Mouse (Mus musculus): ENCODE results near the gene Ing1. TPM values are rescaled to one million over a fixed set of nuclear protein-coding genes. Genes with fewer than 3 reads are reported as not detected.

Ing1 gene
- polyA plus RNA-seq, 1 experiment = 45.5 TPM

GRCm38 (mm10) chr8:11518056-11518396, 37.3 kb upstream of the Ing1 start:
- Histone ChIP-seq H3K27ac (ENCODE audit: insufficient read depth, low read length) (no peak overlapping the region), H3K4me3 (ENCODE audit: insufficient read depth, low read length) (no peak overlapping the region), H3K4me1 (ENCODE audit: control insufficient read depth, insufficient read depth, low read length) (no peaks in the 10 kb centered on the region)
- TF ChIP-seq CTCF (IDR thresholded peaks at IDR 0.05; ENCODE audit: extremely low read depth, insufficient read depth, low read length) (no peak), POLR2A (IDR thresholded peaks at IDR 0.05; ENCODE audit: extremely low read depth, insufficient read depth, low read length) (no peak)

DNA sequence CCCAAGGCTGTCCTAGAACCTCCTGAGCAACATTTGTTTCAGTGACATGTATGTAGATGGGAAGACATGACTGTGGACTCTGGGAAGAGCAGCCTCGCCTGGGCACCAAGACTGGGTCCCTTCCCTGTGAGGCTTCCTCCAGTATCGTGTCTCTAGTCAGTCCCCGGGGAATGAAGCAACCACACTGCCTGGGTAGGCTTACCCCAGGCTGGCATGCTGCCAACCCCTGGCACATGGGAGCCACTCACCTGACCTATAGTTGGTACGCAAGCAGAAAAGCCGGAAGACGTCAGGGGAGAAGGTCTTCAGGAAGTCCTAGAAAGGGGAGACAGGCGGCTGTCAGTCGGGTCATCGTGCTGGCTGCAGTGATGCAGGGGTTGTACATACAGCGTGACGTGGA, 36.7 kb upstream of the Ing1 start:
- Histone ChIP-seq H3K27ac (ENCODE audit: insufficient read depth, low read length) (no peak overlapping the region), H3K4me1 (ENCODE audit: control insufficient read depth, insufficient read depth, low read length) (no peaks in the 10 kb centered on the region), H3K4me3 (ENCODE audit: insufficient read depth, low read length) (no peak overlapping the region)
- TF ChIP-seq CTCF (IDR thresholded peaks at IDR 0.05; ENCODE audit: extremely low read depth, insufficient read depth, low read length) = no peak
- TF ChIP-seq POLR2A (IDR thresholded peaks at IDR 0.05; ENCODE audit: extremely low read depth, insufficient read depth, low read length) = no peak

DNA sequence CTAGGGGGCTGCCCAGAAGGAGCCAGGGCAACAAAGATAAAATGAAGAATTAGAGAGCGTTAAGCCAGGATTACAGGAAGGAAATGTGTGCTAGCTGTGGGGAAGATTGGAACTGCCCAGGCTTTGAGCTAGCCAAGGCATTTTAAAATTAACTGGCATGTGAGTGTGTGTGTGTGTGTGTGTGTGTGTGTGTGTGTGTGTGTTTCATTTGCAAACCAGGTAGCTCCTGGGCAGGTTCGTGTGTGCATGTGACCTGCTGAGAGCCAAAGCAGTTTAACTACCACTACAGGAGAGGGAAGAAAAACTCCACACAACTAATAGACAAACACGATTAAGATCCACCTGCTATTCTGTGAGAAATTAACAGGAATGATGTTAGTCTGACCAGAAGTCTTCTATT, 32.0 kb upstream of the Ing1 start:
- no peak overlapping the region for H3K27ac ChIP-seq (ENCODE audit: insufficient read depth, low read length)
- no peak overlapping the region for H3K4me3 ChIP-seq (ENCODE audit: insufficient read depth, low read length)
- no peaks in the 10 kb centered on the region for H3K4me1 ChIP-seq (ENCODE audit: control insufficient read depth, insufficient read depth, low read length)
- TF ChIP-seq POLR2A (IDR thresholded peaks at IDR 0.05; ENCODE audit: extremely low read depth, insufficient read depth, low read length) = no peak
- TF ChIP-seq CTCF (IDR thresholded peaks at IDR 0.05; ENCODE audit: extremely low read depth, insufficient read depth, low read length) = no peak

- peaks cover 3% of the 10 kb centered on the region; the same call in 1 of the 2 replicates for H3K4me1 ChIP-seq (ENCODE audit: control insufficient read depth, insufficient read depth, low read length)
- H3K4me3 ChIP-seq (ENCODE audit: insufficient read depth, low read length) = no peak overlapping the region
- TF ChIP-seq POLR2A (IDR thresholded peaks at IDR 0.05; ENCODE audit: extremely low read depth, insufficient read depth, low read length) (no peak), CTCF (IDR thresholded peaks at IDR 0.05; ENCODE audit: extremely low read depth, insufficient read depth, low read length) (no peak)
- no peak overlapping the region for H3K27ac ChIP-seq (ENCODE audit: insufficient read depth, low read length)
Observed at GRCm38 (mm10) chr8:11530155-11530770, 25.1 kb upstream of the Ing1 start.

DNA sequence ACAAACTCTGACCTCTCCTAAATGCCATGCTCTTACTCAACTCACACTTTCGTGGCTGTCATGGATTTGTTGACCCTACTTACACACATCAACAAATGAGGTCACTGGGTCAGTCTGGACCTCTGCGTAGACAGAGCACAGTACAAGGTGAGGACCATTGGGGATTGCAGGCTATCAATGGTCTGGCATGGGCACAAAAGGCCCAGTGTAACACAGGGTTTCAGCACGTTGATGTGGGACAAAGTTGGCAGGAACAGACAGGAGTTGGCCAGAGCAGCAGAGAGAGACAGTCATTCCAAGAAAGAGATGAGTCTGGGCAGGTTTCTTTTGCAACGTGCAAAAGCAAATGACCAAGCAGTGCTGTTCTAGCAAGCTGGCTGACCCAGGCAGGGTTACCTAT, 24.5 kb upstream of the Ing1 start:
- no peak overlapping the region for H3K27ac ChIP-seq (ENCODE audit: insufficient read depth, low read length)

GRCm38 (mm10) chr8:11534494-11534893, 20.9 kb upstream of the Ing1 start:
- TF ChIP-seq CTCF (IDR thresholded peaks at IDR 0.05; ENCODE audit: extremely low read depth, insufficient read depth, low read length) (no peak), POLR2A (IDR thresholded peaks at IDR 0.05; ENCODE audit: extremely low read depth, insufficient read depth, low read length) (no peak)
- H3K4me3 ChIP-seq (ENCODE audit: insufficient read depth, low read length) = no peak overlapping the region
- H3K27ac ChIP-seq (ENCODE audit: insufficient read depth, low read length) = no peak overlapping the region
- H3K4me1 ChIP-seq (ENCODE audit: control insufficient read depth, insufficient read depth, low read length) = peaks cover 3% of the 10 kb centered on the region; the same call in 1 of the 2 replicates

More for the DNA sequence above, 24.5 kb upstream of the Ing1 start:
- TF ChIP-seq POLR2A (IDR thresholded peaks at IDR 0.05; ENCODE audit: extremely low read depth, insufficient read depth, low read length) = no peak
- no peak for TF ChIP-seq CTCF (IDR thresholded peaks at IDR 0.05; ENCODE audit: extremely low read depth, insufficient read depth, low read length)
- Histone ChIP-seq H3K4me1 (ENCODE audit: control insufficient read depth, insufficient read depth, low read length) (peaks cover 3% of the 10 kb centered on the region; the same call in 1 of the 2 replicates), H3K4me3 (ENCODE audit: insufficient read depth, low read length) (no peak overlapping the region)

GRCm38 (mm10) chr8:11539049-11539448, 16.3 kb upstream of the Ing1 start:
- H3K27ac ChIP-seq (ENCODE audit: insufficient read depth, low read length) = no peak overlapping the region
- no peak for TF ChIP-seq CTCF (IDR thresholded peaks at IDR 0.05; ENCODE audit: extremely low read depth, insufficient read depth, low read length)
- no peak for TF ChIP-seq POLR2A (IDR thresholded peaks at IDR 0.05; ENCODE audit: extremely low read depth, insufficient read depth, low read length)
- H3K4me1 ChIP-seq (ENCODE audit: control insufficient read depth, insufficient read depth, low read length) = no peaks in the 10 kb centered on the region
- no peak overlapping the region for H3K4me3 ChIP-seq (ENCODE audit: insufficient read depth, low read length)

DNA sequence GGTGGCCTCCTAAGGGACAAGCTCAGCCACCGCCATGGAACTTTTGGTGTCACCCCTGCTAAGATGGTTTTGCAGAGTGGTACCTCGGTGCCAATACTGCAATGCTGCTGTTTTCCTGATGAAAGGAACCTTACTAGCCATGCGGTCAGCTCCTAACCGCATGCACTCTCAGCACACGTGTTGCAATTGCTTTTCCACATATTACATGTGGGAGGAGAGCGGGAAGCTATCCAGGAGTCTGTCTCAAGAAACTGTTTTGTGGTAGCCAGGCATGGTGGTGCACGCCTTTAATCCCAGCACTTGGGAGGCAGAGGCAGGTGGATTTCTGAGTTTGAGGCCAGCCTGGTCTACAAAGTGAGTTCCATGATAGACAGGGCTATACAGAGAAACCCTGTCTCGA, 15.2 kb upstream of the Ing1 start:
- Histone ChIP-seq H3K4me3 (ENCODE audit: insufficient read depth, low read length) (no peak overlapping the region), H3K27ac (ENCODE audit: insufficient read depth, low read length) (no peak overlapping the region), H3K4me1 (ENCODE audit: control insufficient read depth, insufficient read depth, low read length) (no peaks in the 10 kb centered on the region)
- TF ChIP-seq CTCF (IDR thresholded peaks at IDR 0.05; ENCODE audit: extremely low read depth, insufficient read depth, low read length) = no peak
- no peak for TF ChIP-seq POLR2A (IDR thresholded peaks at IDR 0.05; ENCODE audit: extremely low read depth, insufficient read depth, low read length)

DNA sequence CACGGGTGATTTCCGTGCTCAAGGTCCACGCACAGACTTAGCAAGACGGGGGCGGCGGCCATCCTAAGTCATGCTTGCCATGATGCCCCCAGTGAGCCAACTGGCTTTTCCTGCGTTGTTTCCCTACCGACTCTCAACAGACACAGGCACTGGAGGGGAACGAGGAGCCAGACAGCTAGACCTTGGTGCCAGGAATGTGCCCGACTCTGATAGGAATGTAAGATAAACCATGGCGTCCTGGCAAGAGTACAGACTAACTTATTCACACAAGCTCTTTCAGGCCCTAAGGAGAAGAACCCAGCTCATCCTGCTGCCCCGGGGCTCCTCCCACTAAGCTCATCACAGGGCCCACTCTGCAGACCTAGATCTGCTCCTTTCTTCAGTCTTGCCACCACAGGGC, 13.3 kb upstream of the Ing1 start:
- Histone ChIP-seq H3K4me3 (ENCODE audit: insufficient read depth, low read length) (no peak overlapping the region), H3K4me1 (ENCODE audit: control insufficient read depth, insufficient read depth, low read length) (no peaks in the 10 kb centered on the region), H3K27ac (ENCODE audit: insufficient read depth, low read length) (no peak overlapping the region)
- TF ChIP-seq CTCF (IDR thresholded peaks at IDR 0.05; ENCODE audit: extremely low read depth, insufficient read depth, low read length) (no peak), POLR2A (IDR thresholded peaks at IDR 0.05; ENCODE audit: extremely low read depth, insufficient read depth, low read length) (no peak)

DNA sequence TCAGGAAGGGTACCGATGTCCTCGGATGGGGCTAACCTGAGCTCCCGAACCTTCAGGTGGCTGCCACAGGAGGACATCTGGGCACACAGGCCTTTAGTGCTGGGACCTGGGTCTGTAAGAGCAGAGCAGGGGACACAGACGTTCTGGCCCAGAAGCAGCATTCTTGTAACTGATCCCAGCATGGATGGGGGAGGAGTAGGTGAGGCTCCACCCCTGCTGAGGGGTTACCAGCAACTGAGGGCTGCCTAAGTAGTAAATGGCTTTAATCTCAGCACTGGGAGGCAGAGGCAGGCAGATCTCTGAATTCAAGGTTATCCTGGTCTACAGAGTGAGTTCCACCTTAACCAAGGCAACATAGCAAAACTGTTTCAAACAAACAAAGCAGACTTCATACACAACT, 12.5 kb upstream of the Ing1 start:
- Histone ChIP-seq H3K27ac (ENCODE audit: insufficient read depth, low read length) (no peak overlapping the region), H3K4me3 (ENCODE audit: insufficient read depth, low read length) (no peak overlapping the region), H3K4me1 (ENCODE audit: control insufficient read depth, insufficient read depth, low read length) (no peaks in the 10 kb centered on the region)
- TF ChIP-seq POLR2A (IDR thresholded peaks at IDR 0.05; ENCODE audit: extremely low read depth, insufficient read depth, low read length) = no peak
